9 mouse cellular contexts compared by ENCODE assay signal in the genomic region with DNA sequence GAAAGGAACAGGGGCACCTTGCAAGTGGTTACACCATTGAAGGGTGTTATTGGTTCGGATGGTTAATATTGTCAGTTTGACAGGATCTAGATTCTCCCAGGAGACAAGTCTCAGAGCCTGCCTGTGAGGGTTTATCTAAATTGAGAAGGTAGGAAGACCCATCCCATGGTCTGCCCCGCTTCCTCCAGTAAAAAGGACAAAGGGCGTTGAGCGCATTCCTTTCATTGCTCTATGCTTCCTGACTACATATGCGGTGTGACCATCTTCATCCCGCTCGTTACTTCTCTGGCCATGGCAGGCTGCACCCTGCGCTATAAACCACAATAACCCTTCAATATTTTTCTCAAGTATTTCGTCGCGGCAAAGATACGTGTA. TPM values are rescaled to one million over a fixed set of nuclear protein-coding genes. Genes with fewer than 3 reads are reported as not detected.
DNase-seq lines count a peak whose midpoint lies in the region; ATAC-seq and TF ChIP-seq lines count a peak whose summit lies in the region.
"Had no signal": no experiment of that assay in that cellular context is flagged by ENCODE, and none has a peak within 500 bp of the region (broad histone marks: within the 10 kb centered on the region; RNA-seq: fewer than 3 reads in every experiment).

No protein-coding gene starts in this region.

- no peak for TF ChIP-seq EP300 in liver, postnatal 0 days (IDR thresholded peaks at IDR 0.05; ENCODE audit: low read depth)

- peaks cover 14% of the 10 kb centered on the region for H3K4me1 ChIP-seq in heart, embryonic 15.5 days (replicated peaks)
- H3K4me1 ChIP-seq in G1E (ENCODE audit: insufficient read depth, low read depth, low read length) = peaks cover 23% of the 10 kb centered on the region
- H3K4me1 ChIP-seq in forebrain, embryonic 15.5 days = peaks cover 15% of the 10 kb centered on the region
- H3K4me1 ChIP-seq in liver, postnatal 0 days (ENCODE audit: insufficient read depth) = peaks cover 5% of the 10 kb centered on the region

- 23% methylated on average over 12 of the region's 12 CpGs for WGBS in heart, embryonic 15.5 days
- 25% methylated on average over 12 of the region's 12 CpGs for WGBS in forebrain, embryonic 15.5 days
- 15% methylated on average over 12 of the region's 12 CpGs for WGBS in liver, postnatal 0 days (ENCODE audit: insufficient replicate concordance)

- peaks cover 2% of the 10 kb centered on the region; the same call in 1 of the 2 replicates for H3K36me3 ChIP-seq in heart, embryonic 15.5 days
- peaks cover 3% of the 10 kb centered on the region for H3K36me3 ChIP-seq in G1E (replicated peaks)
- peaks cover 10% of the 10 kb centered on the region; the same call in 1 of the 2 replicates for H3K36me3 ChIP-seq in forebrain, embryonic 15.5 days
- H3K36me3 ChIP-seq in liver, postnatal 0 days (replicated peaks; ENCODE audit: insufficient read depth, low read length) = no peaks in the 10 kb centered on the region

- DNase-seq in heart, adult 18-20 months = no peak
- DNase-seq in G1E (ENCODE audit: low spot score) = no peak
- DNase-seq in liver, postnatal 0 days = no peak
- no peak for DNase-seq in urinary bladder, postnatal 14 days (ENCODE audit: low spot score)
- DNase-seq in adrenal gland, adult 18-20 months (ENCODE audit: low spot score in 2 of 2) = no peak

- H3K9ac ChIP-seq in heart, embryonic 15.5 days = peak overlapping the region; percentile 28
- H3K9ac ChIP-seq in forebrain, embryonic 15.5 days (replicated peaks) = peak overlapping the region; percentile 54
- peak overlapping the region; percentile 49; the same call in 1 of the 2 replicates for H3K9ac ChIP-seq in liver, postnatal 0 days (replicated peaks)

- H3K4me3 ChIP-seq in heart, embryonic 15.5 days = peak overlapping the region; percentile 50
- peak overlapping the region; percentile 37 for H3K4me3 ChIP-seq in G1E (ENCODE audit: low read depth, low read length)
- peak overlapping the region; percentile 51 for H3K4me3 ChIP-seq in forebrain, embryonic 15.5 days
- H3K4me3 ChIP-seq in liver, postnatal 0 days (ENCODE audit: low read depth, low read length) = peak overlapping the region; percentile 46

- ATAC-seq in heart, embryonic 15.5 days (replicated peaks; ENCODE audit: insufficient number of reproducible peaks, insufficient read depth, low FRiP score, low read depth) = no peak
- no peak for ATAC-seq in G1E (ENCODE audit: extremely low read depth, insufficient number of reproducible peaks, low FRiP score, poor library complexity, severe bottlenecking)
- peak; percentile 30; the same call in 1 of the 2 replicates for ATAC-seq in forebrain, embryonic 15.5 days (replicated peaks)
- no peak for ATAC-seq in liver, postnatal 0 days
- ATAC-seq in megakaryocyte-erythroid progenitor cell, adult 5-6 weeks (replicated peaks; ENCODE audit: low FRiP score, low TSS enrichment, poor library complexity, severe bottlenecking) = no peak

- peak overlapping the region; percentile 80 for H3K4me2 ChIP-seq in heart, embryonic 15.5 days
- H3K4me2 ChIP-seq in forebrain, embryonic 15.5 days (replicated peaks) = peak overlapping the region; percentile 54
- peak overlapping the region; percentile 71 for H3K4me2 ChIP-seq in liver, postnatal 0 days (ENCODE audit: low read depth, low read length)

- no peaks in the 10 kb centered on the region for H3K9me3 ChIP-seq in heart, embryonic 15.5 days (replicated peaks)
- H3K9me3 ChIP-seq in G1E (replicated peaks) = no peaks in the 10 kb centered on the region
- no peaks in the 10 kb centered on the region for H3K9me3 ChIP-seq in forebrain, embryonic 15.5 days
- no peaks in the 10 kb centered on the region for H3K9me3 ChIP-seq in liver, postnatal 0 days (ENCODE audit: low read length)

- H3K27ac ChIP-seq in heart, embryonic 15.5 days = no peak overlapping the region
- peak overlapping the region; percentile 89 for H3K27ac ChIP-seq in forebrain, embryonic 15.5 days (replicated peaks)
- H3K27ac ChIP-seq in liver, postnatal 0 days (ENCODE audit: low read depth) = no peak overlapping the region

- H3K27me3 ChIP-seq in heart, embryonic 15.5 days = no peaks in the 10 kb centered on the region
- H3K27me3 ChIP-seq in G1E (ENCODE audit: insufficient read depth, low read length) = peaks cover 17% of the 10 kb centered on the region
- no peaks in the 10 kb centered on the region for H3K27me3 ChIP-seq in forebrain, embryonic 15.5 days
- H3K27me3 ChIP-seq in liver, postnatal 0 days (ENCODE audit: insufficient read depth, low read length) = no peaks in the 10 kb centered on the region
- H3K27me3 ChIP-seq: Patski had no signal

- no peak for TF ChIP-seq CTCF in G1E (IDR thresholded peaks at IDR 0.05; ENCODE audit: low read depth, low read length)
- no peak for TF ChIP-seq CTCF in liver, postnatal 0 days (IDR thresholded peaks at IDR 0.05; ENCODE audit: low read depth)

RNA-seq across cellular contexts. Expression of gene Znfx1, which starts 8.4 kb away (rescaled TPM):
- 6.2 and 8.3 TPM in 2 replicates for polyA plus RNA-seq in heart, embryonic 15.5 days (2015; fragmentation: Nextera tagmentation; extraction: Ambion mirVana)
- 10 to 100 TPM; 40.6 to 45.6 TPM for total RNA-seq in heart, adult 18-20 months (2021)
- total RNA-seq in G1E (2014; fragmentation: Nextera tagmentation) (9.6 and 21.6 TPM in 2 replicates), G1E (2017) (12.4 and 13.5 TPM in 2 replicates)
- polyA plus RNA-seq in G1E (2012) = 3.0 and 4.1 TPM in 2 replicates
- 7.2 and 7.3 TPM in 2 replicates for polyA plus RNA-seq in forebrain, embryonic 15.5 days (2015; fragmentation: Nextera tagmentation; extraction: Ambion mirVana)
- polyA plus RNA-seq in liver, postnatal 0 days (2015; fragmentation: Nextera tagmentation; extraction: Ambion mirVana) = 5.8 and 6.3 TPM in 2 replicates
- total RNA-seq in megakaryocyte-erythroid progenitor cell, adult 5-6 weeks (2014; fragmentation: Nextera tagmentation) = 21.1 and 35.0 TPM in 2 replicates
- total RNA-seq in megakaryocyte-erythroid progenitor cell, adult 5-6 weeks (2017) = 14.2 and 23.7 TPM in 2 replicates
- total RNA-seq in adrenal gland, adult 18-20 months (2021) = 10 to 100 TPM; 56.3 to 72.9 TPM

RNA-seq across cellular contexts. Expression of gene Ddx27, which starts 56.3 kb away (rescaled TPM):
- polyA plus RNA-seq in heart, embryonic 15.5 days (2015; fragmentation: Nextera tagmentation; extraction: Ambion mirVana) = 24.2 and 31.0 TPM in 2 replicates
- total RNA-seq in heart, adult 18-20 months (2021) = 10 to 100 TPM in 1 of 2 experiments, 1 to 10 TPM in 1; 9.8 to 10.1 TPM
- total RNA-seq in G1E (2014; fragmentation: Nextera tagmentation) (67.3 and 80.6 TPM in 2 replicates), G1E (2017) (89.3 and 101 TPM in 2 replicates)
- polyA plus RNA-seq in G1E (2012) = 124 and 137 TPM in 2 replicates
- polyA plus RNA-seq in forebrain, embryonic 15.5 days (2015; fragmentation: Nextera tagmentation; extraction: Ambion mirVana) = 41.3 and 42.8 TPM in 2 replicates
- polyA plus RNA-seq in liver, postnatal 0 days (2015; fragmentation: Nextera tagmentation; extraction: Ambion mirVana) = 19.2 and 21.9 TPM in 2 replicates
- 95.3 and 95.8 TPM in 2 replicates for total RNA-seq in megakaryocyte-erythroid progenitor cell, adult 5-6 weeks (2014; fragmentation: Nextera tagmentation)
- 164 and 178 TPM in 2 replicates for total RNA-seq in megakaryocyte-erythroid progenitor cell, adult 5-6 weeks (2017)
- total RNA-seq in adrenal gland, adult 18-20 months (2021) = 10 to 100 TPM; 30.6 to 35.9 TPM
